Mouse (Mus musculus) liver, embryonic 14.5 days (tissue): ENCODE data around the gene Eif3b.

ENCODE experiments used
- CTCF ChIP-seq: IDR thresholded peaks from 2 replicates; pipeline ENCODE4 v1.5.1; 2016; ENCODE audit warnings: antibody characterized with exemption, low read depth, control low read depth
- EP300 ChIP-seq: IDR thresholded peaks from 2 replicates; pipeline ENCODE4 v1.6.1; 2016; ENCODE audit warnings: antibody characterized with exemption, low read depth

DNA sequence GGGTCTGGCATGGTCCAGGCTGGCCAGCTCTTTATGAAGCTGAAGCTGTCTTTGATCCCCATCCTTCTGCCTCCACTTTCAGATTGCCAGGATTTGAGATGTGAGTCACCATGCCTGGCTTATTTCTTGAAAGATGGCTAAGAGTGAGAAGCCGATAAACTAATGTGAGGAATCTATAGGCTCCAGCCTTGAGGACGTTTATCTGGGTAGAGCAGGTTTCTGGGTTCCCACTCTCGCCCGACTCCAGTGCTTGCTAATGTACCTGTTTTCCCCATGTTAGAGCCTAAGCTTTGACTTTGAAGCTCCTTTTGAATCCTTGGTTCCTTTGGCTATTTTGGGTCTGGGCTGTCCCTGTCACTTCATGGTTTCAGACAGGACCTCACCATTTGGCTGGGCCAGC lies 1.5 kb downstream of the Eif3b start:
- TF ChIP-seq EP300 (peak; percentile 75), CTCF (no peak)
